Mouse (Mus musculus) brain, embryonic 14.5 days (tissue): ENCODE measurements at regions not wholly inside any gene's neighbourhood (a gene's known extent, or its start where the extent isn't known, plus 50 kb on each side); places are given as distances from the start of the nearest gene placed in this dataset.

Source experiments
- CTCF ChIP-seq: fragments of 200-500 bp; IDR thresholded peaks from 2 replicates; pipeline ENCODE4 v1.5.1; 2012; ENCODE audit warnings: inconsistent platforms, mild to moderate bottlenecking, moderate library complexity, borderline replicate concordance; ENCODE audit not compliant: insufficient read depth, insufficient read length; ENCODE audit errors: extremely low read depth
- POLR2A ChIP-seq: fragments of 200-500 bp; IDR thresholded peaks from 2 replicates; pipeline ENCODE4 v1.6.1; 2012; ENCODE audit warnings: mild to moderate bottlenecking, inconsistent platforms, borderline replicate concordance; ENCODE audit not compliant: poor library complexity, insufficient read depth, insufficient read length, severe bottlenecking; ENCODE audit errors: extremely low read depth

- TF ChIP-seq CTCF (no peak), POLR2A (no peak)
Measured at GRCm38 (mm10) chr2:78977632-78978397, 109.9 kb downstream of the Ube2e3 start.
